Mouse (Mus musculus): ENCODE data around the gene Glra1. TPM values are rescaled to one million over a fixed set of nuclear protein-coding genes. Genes with fewer than 3 reads are reported as not detected.

Gene Glra1
- polyA plus RNA-seq, 1 experiment from 2014 or later = 3.5 TPM

GRCm38 (mm10) chr11:55594411-55594810, 13.6 kb downstream of the Glra1 start:
- H3K9me3 ChIP-seq (ENCODE audit: control insufficient read depth, low read length) = no peaks in the 10 kb centered on the region
- ATAC-seq (ENCODE audit: low read depth) = no peak
- no peak overlapping the region for H3K4me3 ChIP-seq (ENCODE audit: low read depth, low read length)
- H3K27ac ChIP-seq (ENCODE audit: low read depth, low read length) = no peak overlapping the region
- H3K4me2 ChIP-seq (ENCODE audit: low read depth, low read length) = no peak overlapping the region
- H3K27me3 ChIP-seq (ENCODE audit: control insufficient read depth, insufficient read depth, low read length) = no peaks in the 10 kb centered on the region
- H3K36me3 ChIP-seq (ENCODE audit: control insufficient read depth, insufficient read depth, low read length) = no peaks in the 10 kb centered on the region
- 90% methylated on average over 3 of the region's 3 CpGs for WGBS
- no peak overlapping the region for H3K9ac ChIP-seq (replicated peaks; ENCODE audit: low read depth, low read length)
- H3K4me1 ChIP-seq (ENCODE audit: control insufficient read depth, insufficient read depth, low read length) = 0 out of 2 replicates have a peak, but pooled peaks cover 4% of the 10 kb centered on the region

GRCm38 (mm10) chr11:55591194-55591593, 16.8 kb downstream of the Glra1 start:
- H3K27me3 ChIP-seq (ENCODE audit: control insufficient read depth, insufficient read depth, low read length) = no peaks in the 10 kb centered on the region
- ATAC-seq (ENCODE audit: low read depth) = no peak
- H3K36me3 ChIP-seq (ENCODE audit: control insufficient read depth, insufficient read depth, low read length) = no peaks in the 10 kb centered on the region
- H3K4me3 ChIP-seq (ENCODE audit: low read depth, low read length) = no peak overlapping the region
- no peak overlapping the region for H3K27ac ChIP-seq (ENCODE audit: low read depth, low read length)
- 0 out of 2 replicates have a peak, but pooled peaks cover 7% of the 10 kb centered on the region for H3K4me1 ChIP-seq (ENCODE audit: control insufficient read depth, insufficient read depth, low read length)
- 51% methylated on average over 2 of the region's 2 CpGs for WGBS
- H3K4me2 ChIP-seq (ENCODE audit: low read depth, low read length) = no peak overlapping the region
- no peak overlapping the region for H3K9ac ChIP-seq (replicated peaks; ENCODE audit: low read depth, low read length)
- no peaks in the 10 kb centered on the region for H3K9me3 ChIP-seq (ENCODE audit: control insufficient read depth, low read length)

DNA sequence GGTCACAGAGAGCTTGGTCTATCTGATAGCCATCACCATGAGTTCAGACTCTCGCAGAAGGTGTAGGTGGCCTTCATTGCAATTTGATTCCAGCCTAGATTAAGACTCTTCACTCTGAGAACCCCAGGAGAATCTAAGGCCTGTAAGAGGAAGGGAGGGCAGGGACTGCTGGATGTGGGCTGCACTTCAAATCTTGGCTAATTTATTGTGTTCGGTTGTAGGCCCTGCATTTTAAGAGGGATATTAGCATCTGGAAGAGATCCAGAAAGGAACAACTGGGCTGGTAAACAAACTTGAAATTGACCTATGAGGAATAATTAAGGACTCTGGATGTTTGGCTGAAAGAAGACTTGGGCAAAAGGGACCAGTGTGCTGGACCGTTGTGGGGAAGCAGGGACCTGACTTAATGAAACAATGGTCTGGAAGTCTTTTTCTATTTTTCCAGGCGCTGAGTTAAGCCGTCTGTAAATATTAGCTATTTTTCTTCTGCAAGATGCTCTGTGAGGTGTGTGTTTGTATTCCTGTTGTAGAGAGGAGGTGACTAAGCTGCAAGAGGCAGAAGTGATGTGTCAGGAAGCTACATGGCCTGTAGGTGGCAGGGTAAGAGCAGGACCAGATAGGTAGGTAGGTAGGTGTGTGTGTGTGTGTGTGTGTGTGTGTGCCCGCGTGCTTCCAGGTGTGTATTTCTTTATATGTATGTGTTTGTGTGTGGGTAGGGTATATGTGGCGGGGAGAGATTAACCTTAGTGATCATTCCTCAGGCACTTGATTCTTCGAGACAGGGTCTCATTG, 18.4 kb downstream of the Glra1 start:
- 63% methylated on average over 9 of the region's 9 CpGs for WGBS
- H3K9ac ChIP-seq (replicated peaks; ENCODE audit: low read depth, low read length) = no peak overlapping the region
- no peaks in the 10 kb centered on the region for H3K9me3 ChIP-seq (ENCODE audit: control insufficient read depth, low read length)
- ATAC-seq (ENCODE audit: low read depth) = peak; percentile 54; the same call in 1 of the 2 replicates
- no peak overlapping the region for H3K4me2 ChIP-seq (ENCODE audit: low read depth, low read length)
- H3K4me3 ChIP-seq (ENCODE audit: low read depth, low read length) = no peak overlapping the region
- peak overlapping the region; percentile 30; the same call in 1 of the 2 replicates for H3K27ac ChIP-seq (ENCODE audit: low read depth, low read length)
- no peaks in the 10 kb centered on the region for H3K36me3 ChIP-seq (ENCODE audit: control insufficient read depth, insufficient read depth, low read length)
- no peaks in the 10 kb centered on the region for H3K27me3 ChIP-seq (ENCODE audit: control insufficient read depth, insufficient read depth, low read length)
- H3K4me1 ChIP-seq (ENCODE audit: control insufficient read depth, insufficient read depth, low read length) = 0 out of 2 replicates have a peak, but pooled peaks cover 7% of the 10 kb centered on the region

DNA sequence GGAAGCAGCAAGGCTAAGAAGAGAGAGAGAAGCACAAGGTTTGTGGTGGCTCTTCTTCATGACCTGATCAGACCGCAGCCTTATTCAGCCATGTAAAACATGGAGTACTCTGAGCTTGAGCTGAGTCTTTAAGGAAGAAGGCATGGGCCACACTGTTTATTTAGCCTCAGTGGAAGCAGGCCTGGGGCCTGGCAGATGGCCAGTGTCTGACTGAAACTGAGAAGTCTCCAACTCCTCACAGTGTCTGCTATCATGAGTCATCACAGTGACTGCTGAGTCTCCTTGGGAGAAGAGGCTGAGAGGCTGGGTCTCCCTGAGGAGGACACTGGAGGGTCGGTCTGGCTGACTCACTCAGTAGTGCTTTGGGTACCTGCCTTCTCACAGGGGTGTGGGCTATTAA, 33.6 kb downstream of the Glra1 start:
- Histone ChIP-seq H3K27ac (ENCODE audit: low read depth, low read length) (no peak overlapping the region), H3K9me3 (ENCODE audit: control insufficient read depth, low read length) (no peaks in the 10 kb centered on the region), H3K4me3 (ENCODE audit: low read depth, low read length) (no peak overlapping the region), H3K36me3 (ENCODE audit: control insufficient read depth, insufficient read depth, low read length) (0 out of 2 replicates have a peak, but pooled peaks cover 7% of the 10 kb centered on the region), H3K9ac (replicated peaks; ENCODE audit: low read depth, low read length) (no peak overlapping the region), H3K27me3 (ENCODE audit: control insufficient read depth, insufficient read depth, low read length) (no peaks in the 10 kb centered on the region), H3K4me1 (ENCODE audit: control insufficient read depth, insufficient read depth, low read length) (peaks cover 8% of the 10 kb centered on the region; the same call in 1 of the 2 replicates), H3K4me2 (ENCODE audit: low read depth, low read length) (no peak overlapping the region)
- WGBS = 83% methylated on average over 2 of the region's 2 CpGs
- ATAC-seq (ENCODE audit: low read depth) = no peak

- 28% methylated on average over 2 of the region's 2 CpGs for WGBS
- no peak for ATAC-seq (ENCODE audit: low read depth)
- Histone ChIP-seq H3K9ac (replicated peaks; ENCODE audit: low read depth, low read length) (no peak overlapping the region), H3K27me3 (ENCODE audit: control insufficient read depth, insufficient read depth, low read length) (no peaks in the 10 kb centered on the region), H3K4me1 (ENCODE audit: control insufficient read depth, insufficient read depth, low read length) (peaks cover 12% of the 10 kb centered on the region; the same call in 1 of the 2 replicates), H3K27ac (ENCODE audit: low read depth, low read length) (peak overlapping the region; percentile 29; the same call in 1 of the 2 replicates), H3K4me2 (ENCODE audit: low read depth, low read length) (no peak overlapping the region), H3K9me3 (ENCODE audit: control insufficient read depth, low read length) (no peaks in the 10 kb centered on the region), H3K4me3 (ENCODE audit: low read depth, low read length) (no peak overlapping the region), H3K36me3 (ENCODE audit: control insufficient read depth, insufficient read depth, low read length) (0 out of 2 replicates have a peak, but pooled peaks cover 7% of the 10 kb centered on the region)
Measured at GRCm38 (mm10) chr11:55571144-55571543, 36.9 kb downstream of the Glra1 start.

DNA sequence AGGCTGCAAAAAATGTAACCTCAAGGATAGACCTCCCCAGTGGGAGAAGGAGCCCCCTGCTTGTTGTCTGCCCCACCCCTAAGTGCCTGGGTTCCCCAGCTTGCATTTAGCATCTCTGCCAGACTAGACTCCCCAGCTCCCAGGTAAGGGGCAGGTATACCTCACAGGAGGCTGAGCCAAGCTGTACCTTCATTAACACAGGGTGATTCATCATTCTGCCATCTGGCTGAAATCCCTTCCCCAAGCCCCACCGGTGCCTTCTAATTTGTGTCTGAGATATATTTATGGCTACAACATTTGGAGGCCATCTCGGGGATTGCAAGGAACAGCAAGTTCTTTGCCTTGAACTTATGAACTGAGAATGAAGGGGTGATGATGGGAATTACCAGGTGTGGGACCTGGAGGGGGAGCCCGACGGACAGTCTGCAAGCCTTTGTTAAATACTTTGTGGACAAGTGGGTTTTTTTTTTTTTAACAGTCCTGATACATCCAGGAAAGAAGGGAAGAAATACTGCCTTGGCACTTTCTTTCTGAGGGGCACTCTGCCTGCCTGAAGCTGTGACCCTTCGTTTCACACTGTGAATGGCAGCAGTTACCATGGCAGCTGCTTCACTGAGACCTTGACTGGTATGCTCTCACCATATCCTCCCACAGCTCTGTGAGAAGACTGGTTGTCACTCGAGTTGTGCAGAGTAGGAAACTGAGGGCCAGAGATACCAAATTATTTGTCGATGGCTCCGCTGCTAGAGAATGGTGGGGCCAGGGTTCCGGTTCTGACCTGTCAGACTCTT, 41.5 kb downstream of the Glra1 start:
- no peak; the same call in 1 of the 2 replicates for ATAC-seq (ENCODE audit: low read depth)
- no peak overlapping the region for H3K9ac ChIP-seq (replicated peaks; ENCODE audit: low read depth, low read length)
- no peak overlapping the region for H3K4me3 ChIP-seq (ENCODE audit: low read depth, low read length)
- no peak overlapping the region for H3K4me2 ChIP-seq (ENCODE audit: low read depth, low read length)
- H3K27me3 ChIP-seq (ENCODE audit: control insufficient read depth, insufficient read depth, low read length) = no peaks in the 10 kb centered on the region
- H3K27ac ChIP-seq (ENCODE audit: low read depth, low read length) = 0 out of 2 replicates have a peak overlapping the region, but pooled peaks have one; percentile 28
- H3K36me3 ChIP-seq (ENCODE audit: control insufficient read depth, insufficient read depth, low read length) = no peaks in the 10 kb centered on the region
- H3K4me1 ChIP-seq (ENCODE audit: control insufficient read depth, insufficient read depth, low read length) = peaks cover 12% of the 10 kb centered on the region; the same call in 1 of the 2 replicates
- WGBS = 24% methylated on average over 9 of the region's 9 CpGs
- H3K9me3 ChIP-seq (ENCODE audit: control insufficient read depth, low read length) = no peaks in the 10 kb centered on the region

- no peak overlapping the region for H3K4me2 ChIP-seq (ENCODE audit: low read depth, low read length)
- H3K4me3 ChIP-seq (ENCODE audit: low read depth, low read length) = no peak overlapping the region
- no peak overlapping the region for H3K27ac ChIP-seq (ENCODE audit: low read depth, low read length)
- H3K27me3 ChIP-seq (ENCODE audit: control insufficient read depth, insufficient read depth, low read length) = no peaks in the 10 kb centered on the region
- no peaks in the 10 kb centered on the region for H3K4me1 ChIP-seq (ENCODE audit: control insufficient read depth, insufficient read depth, low read length)
- no peaks in the 10 kb centered on the region for H3K36me3 ChIP-seq (ENCODE audit: control insufficient read depth, insufficient read depth, low read length)
- WGBS = 83% methylated on average over 1 of the region's 1 CpGs
- H3K9me3 ChIP-seq (ENCODE audit: control insufficient read depth, low read length) = no peaks in the 10 kb centered on the region
- no peak for ATAC-seq (ENCODE audit: low read depth)
- H3K9ac ChIP-seq (replicated peaks; ENCODE audit: low read depth, low read length) = no peak overlapping the region
Measured at GRCm38 (mm10) chr11:55545690-55546089, 62.3 kb downstream of the Glra1 start.

- 82% methylated on average over 4 of the region's 4 CpGs for WGBS
- H3K9ac ChIP-seq (replicated peaks; ENCODE audit: low read depth, low read length) = no peak overlapping the region
- ATAC-seq (ENCODE audit: low read depth) = no peak
- H3K27me3 ChIP-seq (ENCODE audit: control insufficient read depth, insufficient read depth, low read length) = no peaks in the 10 kb centered on the region
- H3K4me2 ChIP-seq (ENCODE audit: low read depth, low read length) = no peak overlapping the region
- no peak overlapping the region for H3K4me3 ChIP-seq (ENCODE audit: low read depth, low read length)
- H3K9me3 ChIP-seq (ENCODE audit: control insufficient read depth, low read length) = no peaks in the 10 kb centered on the region
- H3K4me1 ChIP-seq (ENCODE audit: control insufficient read depth, insufficient read depth, low read length) = no peaks in the 10 kb centered on the region
- no peak overlapping the region for H3K27ac ChIP-seq (ENCODE audit: low read depth, low read length)
- no peaks in the 10 kb centered on the region for H3K36me3 ChIP-seq (ENCODE audit: control insufficient read depth, insufficient read depth, low read length)
Measured at GRCm38 (mm10) chr11:55542671-55543070, 65.3 kb downstream of the Glra1 start.

- H3K4me2 ChIP-seq (ENCODE audit: low read depth, low read length) = no peak overlapping the region
- no peak for ATAC-seq (ENCODE audit: low read depth)
- 73% methylated on average over 7 of the region's 7 CpGs for WGBS
- no peak overlapping the region for H3K4me3 ChIP-seq (ENCODE audit: low read depth, low read length)
- no peak overlapping the region for H3K9ac ChIP-seq (replicated peaks; ENCODE audit: low read depth, low read length)
- no peaks in the 10 kb centered on the region for H3K9me3 ChIP-seq (ENCODE audit: control insufficient read depth, low read length)
- no peak overlapping the region for H3K27ac ChIP-seq (ENCODE audit: low read depth, low read length)
- no peaks in the 10 kb centered on the region for H3K27me3 ChIP-seq (ENCODE audit: control insufficient read depth, insufficient read depth, low read length)
- H3K36me3 ChIP-seq (ENCODE audit: control insufficient read depth, insufficient read depth, low read length) = no peaks in the 10 kb centered on the region
- H3K4me1 ChIP-seq (ENCODE audit: control insufficient read depth, insufficient read depth, low read length) = no peaks in the 10 kb centered on the region
Measured at GRCm38 (mm10) chr11:55542128-55542527, 65.9 kb downstream of the Glra1 start.

All from neural tube, embryonic 14.5 days (tissue).